Mouse (Mus musculus) Muller cell, postnatal 12 days (primary cell): ENCODE measurements around the gene Cxcr4.
"Not testable (repeated sequence)": the region's sequence is repeated elsewhere in the genome, so short reads cannot be mapped to it uniquely, and the experiment has no call there.

Source experiments
- DNase-seq: peaks from one replicate; pipeline ENCODE4 v3.0.0-alpha.2; 2015; ENCODE audit errors: inconsistent ontology term

Gene Cxcr4

DNA sequence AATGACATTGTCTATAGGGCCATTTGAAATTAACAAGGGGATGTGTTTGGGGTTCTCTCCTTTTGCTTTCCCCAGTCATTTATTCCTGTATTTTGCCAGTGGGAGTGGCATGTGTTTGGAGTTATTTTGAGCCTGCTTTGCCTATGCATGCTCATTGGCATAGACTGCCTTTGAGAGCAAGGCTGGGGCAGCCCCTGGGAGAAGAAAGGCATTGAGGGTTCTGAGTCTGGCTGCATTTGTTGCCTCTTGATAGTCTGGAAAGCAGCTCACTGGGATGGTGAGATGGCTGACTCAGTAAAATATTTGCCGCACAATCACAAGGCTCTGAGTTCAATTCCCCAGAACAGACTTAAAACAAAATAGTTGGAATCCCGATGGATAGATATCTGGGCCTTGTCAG lies 8.5 kb upstream of the Cxcr4 start:
- no peak for DNase-seq

- no peak for DNase-seq
Measured at GRCm38 (mm10) chr1:128597209-128597782, 5.2 kb upstream of the Cxcr4 start.

DNA sequence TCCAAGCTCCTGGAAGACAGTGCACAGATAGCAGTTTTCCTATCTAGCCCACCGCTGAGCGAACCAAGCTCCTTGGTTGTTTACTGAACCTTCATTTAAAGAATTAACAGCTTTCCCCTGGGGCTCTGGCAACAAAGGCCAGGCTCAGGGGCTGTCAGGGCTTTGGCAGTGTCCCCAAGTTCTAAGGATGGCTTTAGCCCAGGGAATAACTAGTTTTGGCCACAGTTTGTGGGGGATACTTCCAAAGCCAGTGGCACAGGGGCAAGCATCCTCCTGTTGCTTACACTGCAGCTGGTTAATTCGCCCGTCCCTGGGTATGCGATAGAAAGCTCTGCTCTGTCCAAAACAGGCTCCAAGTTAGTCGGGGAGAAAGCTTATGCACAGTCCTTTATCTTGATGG lies 3.4 kb upstream of the Cxcr4 start:
- no peak for DNase-seq

GRCm38 (mm10) chr1:128595105-128595420 lies 3.0 kb upstream of the Cxcr4 start:
- DNase-seq: no peak

DNA sequence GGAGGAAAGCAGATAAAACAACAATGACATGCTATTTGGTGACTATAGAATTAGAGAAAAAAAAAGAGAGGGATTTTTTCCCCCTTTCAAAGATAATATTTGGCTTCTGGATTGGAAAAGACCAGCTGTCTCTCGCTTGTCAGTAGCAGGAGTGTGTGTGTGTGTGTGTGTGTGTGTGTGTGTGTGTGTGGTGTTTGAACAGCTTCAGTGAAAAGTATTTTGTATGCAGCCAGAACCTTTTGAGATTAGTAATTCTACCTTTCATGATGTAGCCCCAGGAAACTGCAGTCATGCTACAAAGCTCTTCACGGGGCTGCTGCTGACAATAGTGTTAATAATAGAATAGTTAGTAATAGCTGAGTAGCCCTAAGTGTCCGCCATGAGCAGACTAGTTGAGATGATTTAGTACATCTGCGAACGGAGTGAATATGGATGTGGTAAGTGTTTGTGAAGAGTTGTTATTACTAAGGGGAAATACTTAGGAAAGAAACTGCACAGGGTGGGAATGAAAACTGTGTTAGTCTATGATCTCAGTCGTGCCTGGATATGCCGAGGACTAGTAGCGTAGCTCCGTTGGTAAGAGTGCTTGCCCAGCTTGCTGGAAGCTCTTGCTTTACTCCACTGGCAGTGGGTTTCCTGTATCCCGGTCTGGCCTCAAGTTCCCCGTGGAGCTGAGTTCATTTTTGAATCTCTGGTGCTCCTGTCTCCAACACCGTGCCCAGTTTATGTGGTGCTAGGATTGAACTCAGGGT lies 2.4 kb upstream of the Cxcr4 start:
- DNase-seq: no peak

- DNase-seq: peak; percentile 75
Measured at GRCm38 (mm10) chr1:128592961-128593501, 938 bp upstream of the Cxcr4 start.

DNA sequence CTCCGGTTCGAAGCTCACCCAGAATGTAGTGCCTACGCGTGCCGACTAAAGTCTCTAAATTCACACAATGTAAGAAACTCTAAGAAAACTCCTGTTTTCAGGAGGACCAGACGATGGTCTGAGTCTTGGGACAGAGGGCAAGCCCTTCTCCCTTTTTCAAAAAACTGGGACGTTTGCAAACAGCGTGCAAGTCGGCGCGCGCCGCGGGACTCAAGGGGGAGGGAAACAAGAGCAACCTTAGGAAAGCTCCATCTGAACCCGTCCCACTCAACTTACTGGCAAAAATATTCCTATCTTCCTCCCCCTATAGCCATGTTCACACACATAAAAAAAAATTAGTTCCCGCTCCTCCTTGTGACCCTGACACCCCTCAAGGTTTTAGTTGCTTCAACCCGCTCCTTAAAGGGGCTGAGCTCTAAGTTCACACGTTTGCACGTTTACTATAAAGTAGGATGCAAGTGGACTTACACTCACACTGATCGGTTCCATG lies 327 bp downstream of the Cxcr4 start:
- no peak for DNase-seq

- DNase-seq: peak; percentile 45
Measured at GRCm38 (mm10) chr1:128590816-128591720, 1.0 kb downstream of the Cxcr4 start.

- no peak for DNase-seq
Measured at GRCm38 (mm10) chr1:128590011-128590410, 2.1 kb downstream of the Cxcr4 start.

DNA sequence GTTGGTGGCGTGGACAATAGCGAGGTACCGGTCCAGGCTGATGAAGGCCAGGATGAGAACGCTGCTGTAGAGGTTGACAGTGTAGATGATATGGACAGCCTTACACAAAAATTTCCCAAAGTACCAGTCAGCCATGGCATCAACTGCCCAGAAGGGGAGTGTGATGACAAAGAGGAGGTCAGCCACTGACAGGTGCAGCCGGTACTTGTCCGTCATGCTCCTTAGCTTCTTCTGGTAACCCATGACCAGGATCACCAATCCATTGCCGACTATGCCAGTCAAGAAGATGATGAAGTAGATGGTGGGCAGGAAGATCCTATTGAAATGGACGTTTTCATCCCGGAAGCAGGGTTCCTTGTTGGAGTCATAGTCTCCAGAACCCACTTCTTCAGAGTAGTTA lies 2.6 kb downstream of the Cxcr4 start:
- DNase-seq: no peak

- no peak for DNase-seq
Measured at GRCm38 (mm10) chr1:128588337-128588736, 3.8 kb downstream of the Cxcr4 start.

GRCm38 (mm10) chr1:128586928-128587780 lies 4.9 kb downstream of the Cxcr4 start:
- DNase-seq: no peak

DNA sequence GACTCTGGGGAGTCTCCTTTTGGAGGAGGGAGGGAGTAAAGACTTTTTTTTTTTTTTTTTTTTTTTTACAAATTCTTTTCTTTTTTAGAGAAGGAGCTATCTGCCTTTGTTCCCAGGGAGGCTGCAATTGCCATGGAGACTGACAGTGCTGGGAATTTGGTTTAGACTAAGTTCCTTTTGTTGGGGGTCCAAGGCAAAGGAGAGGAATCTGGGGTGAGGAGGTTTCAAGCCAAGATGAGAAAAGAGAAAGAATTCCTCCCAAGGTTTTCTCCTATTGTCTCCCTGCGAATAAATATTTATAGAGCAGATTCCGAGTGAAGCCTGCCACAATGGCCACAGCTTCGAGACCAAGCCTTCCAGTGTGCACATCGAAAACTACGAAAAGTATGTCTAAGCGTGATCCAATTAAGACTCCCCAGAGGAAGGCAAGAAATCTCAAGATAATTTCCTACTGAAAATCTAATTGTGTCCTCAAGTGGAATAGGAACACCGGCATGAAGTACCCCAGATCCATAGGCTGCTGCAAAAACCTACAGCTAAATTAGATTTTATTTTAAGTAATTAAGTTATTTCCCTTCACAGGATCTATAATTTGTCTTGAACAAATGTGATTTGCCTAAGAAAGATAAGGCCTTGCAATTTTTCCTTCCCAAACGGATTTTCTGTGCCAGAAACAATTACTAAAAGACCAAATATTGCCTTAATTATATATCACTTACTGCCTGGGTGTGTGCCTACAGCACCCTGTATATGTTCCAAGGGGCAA lies 5.7 kb downstream of the Cxcr4 start:
- peak; percentile 42 for DNase-seq

GRCm38 (mm10) chr1:128585396-128586161 lies 6.5 kb downstream of the Cxcr4 start:
- DNase-seq: no peak

DNA sequence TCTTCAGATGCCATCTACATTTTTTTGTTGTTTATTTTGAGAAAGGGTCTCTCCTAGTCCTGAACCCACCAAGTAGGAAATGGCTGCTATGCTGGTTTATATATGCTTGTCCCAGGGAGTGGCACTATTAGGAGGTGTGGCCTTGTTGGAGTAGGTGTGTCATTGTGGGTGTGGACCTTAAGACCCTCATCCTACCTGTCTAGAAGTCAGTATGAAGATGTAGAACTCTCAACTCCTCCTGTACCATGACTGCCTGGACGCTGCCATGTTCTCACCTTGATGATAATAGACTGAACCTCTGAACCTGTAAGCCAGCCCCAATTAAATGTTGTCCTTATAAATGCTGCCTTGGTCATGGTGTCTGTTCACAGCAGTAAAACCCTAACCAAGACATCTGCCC lies 7.4 kb downstream of the Cxcr4 start:
- DNase-seq: not testable (repeated sequence)

DNA sequence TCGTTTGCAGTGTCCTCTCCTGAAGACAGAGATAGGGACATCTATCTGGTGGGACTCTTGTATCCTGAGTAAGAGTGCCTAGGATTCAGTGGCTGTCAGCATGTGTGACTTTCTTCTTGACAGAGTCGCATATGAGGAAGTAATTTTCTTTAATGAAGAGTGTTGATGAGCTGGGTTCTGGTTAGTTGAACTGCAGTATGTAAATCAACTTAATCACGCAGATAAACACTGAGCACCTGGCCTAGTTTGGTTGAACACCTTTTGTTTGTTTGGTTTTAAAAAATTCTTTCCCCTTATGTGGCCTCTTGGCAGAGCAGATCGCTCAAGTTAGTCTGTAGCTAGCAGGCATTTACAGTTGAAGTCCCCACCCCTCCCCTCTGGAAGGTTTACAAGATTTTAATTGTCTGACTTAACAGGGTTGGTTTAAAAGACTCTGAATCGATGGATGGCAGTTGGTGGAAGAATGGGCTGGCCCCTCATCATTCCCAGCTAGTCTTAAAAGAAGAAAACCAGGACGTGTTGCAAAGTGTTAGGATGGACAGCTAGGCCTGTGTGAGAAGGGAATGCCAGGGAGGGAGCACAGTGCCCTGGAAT lies 8.7 kb downstream of the Cxcr4 start:
- DNase-seq: peak; percentile 71

DNA sequence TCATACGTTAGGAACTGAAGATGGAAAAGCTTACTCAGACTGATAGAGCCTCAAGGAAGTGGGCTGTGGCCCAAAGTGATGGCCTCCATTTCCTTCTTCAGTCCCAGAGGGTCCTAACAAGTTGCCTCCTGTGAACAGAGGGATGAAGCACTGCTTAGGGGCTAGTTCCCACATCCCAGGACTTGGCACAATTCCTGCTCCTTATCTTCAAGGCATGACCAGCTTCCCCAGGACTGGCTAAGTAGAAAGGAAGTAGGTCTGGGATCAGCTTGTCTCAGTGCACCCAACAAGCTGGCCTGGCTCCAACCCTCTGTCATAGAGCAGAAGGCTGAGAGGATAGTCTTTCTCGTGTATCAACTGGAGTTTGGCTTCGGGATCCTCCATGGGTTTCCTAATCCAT lies 11.8 kb downstream of the Cxcr4 start:
- DNase-seq: no peak

- DNase-seq: peak; percentile 60
Measured at GRCm38 (mm10) chr1:128578454-128578853, 13.6 kb downstream of the Cxcr4 start.

GRCm38 (mm10) chr1:128575096-128575495 lies 17.0 kb downstream of the Cxcr4 start:
- no peak for DNase-seq
